Mouse (Mus musculus) brain, adult 2 months (tissue): ENCODE measurements around the gene Galnt7.
"Not testable (repeated sequence)": the region's sequence is repeated elsewhere in the genome, so short reads cannot be mapped to it uniquely, and the experiment has no call there.

Source experiments
- DNase-seq: peaks from one replicate; pipeline ENCODE4 v3.0.0; 2011; ENCODE audit warnings: low read depth, low spot score

Galnt7 gene

GRCm38 (mm10) chr8:57540110-57540838 lies 112.6 kb downstream of the Galnt7 start:
- DNase-seq: peak; percentile 94

- DNase-seq: no peak
Observed at GRCm38 (mm10) chr8:57538601-57539000, 114.2 kb downstream of the Galnt7 start.

- no peak for DNase-seq
Observed at GRCm38 (mm10) chr8:57536167-57536566, 116.7 kb downstream of the Galnt7 start.

- DNase-seq: peak; percentile 41
Observed at GRCm38 (mm10) chr8:57534495-57534894, 118.3 kb downstream of the Galnt7 start.

- no peak for DNase-seq
Observed at GRCm38 (mm10) chr8:57533106-57533505, 119.7 kb downstream of the Galnt7 start.

GRCm38 (mm10) chr8:57532223-57532622 lies 120.6 kb downstream of the Galnt7 start:
- DNase-seq: peak; percentile 62

- DNase-seq: peak; percentile 90
Observed at GRCm38 (mm10) chr8:57530666-57531349, 122.0 kb downstream of the Galnt7 start.

GRCm38 (mm10) chr8:57530238-57530637 lies 122.6 kb downstream of the Galnt7 start:
- DNase-seq: no peak

- DNase-seq: no peak
Observed at GRCm38 (mm10) chr8:57528036-57528435, 124.8 kb downstream of the Galnt7 start.

- DNase-seq: no peak
Observed at GRCm38 (mm10) chr8:57520186-57520786, 132.5 kb downstream of the Galnt7 start.

- DNase-seq: no peak
Observed at GRCm38 (mm10) chr8:57517723-57518122, 135.1 kb downstream of the Galnt7 start.

GRCm38 (mm10) chr8:57516685-57517084 lies 136.1 kb downstream of the Galnt7 start:
- not testable (repeated sequence) for DNase-seq

- not testable (repeated sequence) for DNase-seq
Observed at GRCm38 (mm10) chr8:57513178-57513661, 139.6 kb downstream of the Galnt7 start.

GRCm38 (mm10) chr8:57512141-57513056 lies 140.4 kb downstream of the Galnt7 start:
- DNase-seq: no peak

GRCm38 (mm10) chr8:57511316-57512118 lies 141.3 kb downstream of the Galnt7 start, which contains the start of gene Hmgb2:
TSS of gene Hmgb2 (plus strand) at chr8:57511907.
- DNase-seq: peak; percentile 100

GRCm38 (mm10) chr8:57510791-57511315 lies 142.0 kb downstream of the Galnt7 start:
- no peak for DNase-seq

GRCm38 (mm10) chr8:57508657-57509056 lies 144.2 kb downstream of the Galnt7 start:
- no peak for DNase-seq

GRCm38 (mm10) chr8:57507556-57508063 lies 145.2 kb downstream of the Galnt7 start:
- no peak for DNase-seq

- not testable (repeated sequence) for DNase-seq
Observed at GRCm38 (mm10) chr8:57505500-57505899, 147.3 kb downstream of the Galnt7 start.

GRCm38 (mm10) chr8:57503641-57504040 lies 149.2 kb downstream of the Galnt7 start:
- DNase-seq: peak; percentile 74
